Mouse (Mus musculus): ENCODE measurements around the gene Intu. TPM values are rescaled to one million over a fixed set of nuclear protein-coding genes. Genes with fewer than 3 reads are reported as not detected.

Intu gene
- 3.7 and 3.9 TPM in 2 replicates for polyA plus RNA-seq (2015; fragmentation: Nextera tagmentation; extraction: Ambion mirVana)

DNA sequence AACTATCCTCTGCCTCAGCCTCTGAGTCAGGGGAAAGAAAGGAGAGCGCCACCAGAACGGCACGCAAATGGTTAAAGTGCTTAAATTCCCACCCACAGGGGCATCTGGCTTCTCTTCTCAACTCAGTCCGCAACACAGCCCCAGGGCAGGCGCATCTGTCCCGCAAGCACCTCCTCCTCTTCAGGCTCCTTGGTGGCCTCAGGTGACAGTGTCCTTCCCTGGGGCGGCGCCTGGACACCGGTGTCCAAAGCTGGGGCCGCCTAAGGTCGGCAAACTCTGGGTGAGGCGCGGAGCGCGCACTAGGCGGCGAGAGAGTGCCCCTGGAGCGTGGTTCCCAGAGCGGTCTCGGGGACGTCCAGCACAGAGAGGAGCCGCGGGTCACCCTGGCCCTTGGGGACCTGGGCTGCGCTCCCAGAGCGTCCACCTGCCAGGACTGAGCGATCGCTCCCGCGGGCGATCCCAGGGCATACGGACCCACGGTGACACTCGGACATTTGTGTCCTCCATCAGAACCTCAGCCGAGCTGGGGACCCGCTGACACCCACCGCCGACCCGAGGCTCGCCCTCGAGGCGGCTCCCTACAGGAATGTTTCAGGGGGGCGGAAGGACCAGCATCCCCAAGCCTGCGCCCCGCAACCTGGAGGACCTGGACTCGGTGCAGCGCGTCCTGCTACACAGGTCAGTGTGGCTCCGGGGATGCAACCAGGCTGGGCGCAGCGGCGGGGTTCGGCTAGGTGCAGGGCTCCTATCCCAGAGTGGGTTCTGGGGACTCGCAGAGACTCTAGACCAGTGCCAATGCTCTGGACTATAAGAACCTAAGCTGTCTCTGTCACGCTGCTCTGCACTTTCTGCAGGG is at the start of gene Intu:
TSS of gene Intu (plus strand) at position 1 of the 856 bp plus-strand sequence.
- under 1% methylated on average over 54 of the region's 54 CpGs for WGBS
- no peak within 1 kb of the TSS for H3K27ac ChIP-seq
- H3K9me3 ChIP-seq: no peaks in the 10 kb centered on the region
- H3K27me3 ChIP-seq: peaks cover 60% of the 10 kb centered on the region
- peak within 1 kb of the TSS; percentile 69 for H3K9ac ChIP-seq
- H3K4me1 ChIP-seq: peaks cover 21% of the 10 kb centered on the region
- H3K4me2 ChIP-seq: peak within 1 kb of the TSS; percentile 99
- no peaks in the 10 kb centered on the region for H3K36me3 ChIP-seq
- peak; percentile 70; the same call in 1 of the 2 replicates for ATAC-seq (ENCODE audit: insufficient number of reproducible peaks, insufficient read depth, low FRiP score, low TSS enrichment, low read depth)
- peak within 1 kb of the TSS; percentile 61 for H3K4me3 ChIP-seq

- H3K4me1 ChIP-seq: peaks cover 32% of the 10 kb centered on the region
- no peak overlapping the region for H3K9ac ChIP-seq
- H3K4me2 ChIP-seq: peak overlapping the region; percentile 41
- ATAC-seq (ENCODE audit: insufficient number of reproducible peaks, insufficient read depth, low FRiP score, low TSS enrichment, low read depth): no peak
- no peak overlapping the region for H3K4me3 ChIP-seq
- 36% methylated on average over 10 of the region's 10 CpGs for WGBS
- H3K9me3 ChIP-seq: no peaks in the 10 kb centered on the region
- H3K27me3 ChIP-seq: no peaks in the 10 kb centered on the region
- peak overlapping the region; percentile 80 for H3K27ac ChIP-seq
- H3K36me3 ChIP-seq: no peaks in the 10 kb centered on the region
Measured at GRCm38 (mm10) chr3:40483221-40483654, 47.8 kb upstream of the Intu start.

DNA sequence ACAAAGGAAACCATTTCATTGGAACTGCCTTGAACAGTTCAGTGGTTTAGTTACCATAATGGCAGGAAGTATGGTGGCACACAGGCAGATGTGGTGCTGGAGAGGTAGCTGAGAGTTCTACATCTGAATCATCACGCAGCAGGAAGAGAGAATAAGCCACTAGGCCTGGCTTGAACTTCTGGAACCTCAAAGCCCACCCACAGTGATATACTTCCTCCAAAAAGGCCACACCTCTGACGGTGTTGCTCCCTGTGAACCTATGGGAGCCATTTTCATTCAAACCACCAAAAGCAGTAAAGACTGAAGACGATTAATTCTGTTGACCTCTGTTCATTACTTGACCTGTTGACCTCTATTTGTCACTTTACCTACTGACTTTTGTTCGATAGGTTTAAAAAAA is 43.7 kb upstream of the Intu start:
- Histone ChIP-seq H3K36me3 (no peaks in the 10 kb centered on the region), H3K4me3 (no peak overlapping the region), H3K27me3 (no peaks in the 10 kb centered on the region), H3K9me3 (no peaks in the 10 kb centered on the region), H3K4me2 (no peak overlapping the region), H3K4me1 (peaks cover 17% of the 10 kb centered on the region), H3K27ac (no peak overlapping the region), H3K9ac (no peak overlapping the region)
- ATAC-seq (ENCODE audit: insufficient number of reproducible peaks, insufficient read depth, low FRiP score, low TSS enrichment, low read depth): no peak
- 78% methylated on average over 4 of the region's 4 CpGs for WGBS

GRCm38 (mm10) chr3:40491742-40492141 is 39.3 kb upstream of the Intu start:
- no peak overlapping the region for H3K9ac ChIP-seq
- H3K9me3 ChIP-seq: peaks cover 7% of the 10 kb centered on the region; the same call in 1 of the 2 replicates
- ATAC-seq (ENCODE audit: insufficient number of reproducible peaks, insufficient read depth, low FRiP score, low TSS enrichment, low read depth): no peak
- H3K4me3 ChIP-seq: no peak overlapping the region
- H3K27ac ChIP-seq: no peak overlapping the region
- no peaks in the 10 kb centered on the region for H3K36me3 ChIP-seq
- no peaks in the 10 kb centered on the region for H3K27me3 ChIP-seq
- no peak overlapping the region for H3K4me2 ChIP-seq
- H3K4me1 ChIP-seq: peaks cover 4% of the 10 kb centered on the region; the same call in 1 of the 2 replicates
- 85% methylated on average over 3 of the region's 3 CpGs for WGBS

DNA sequence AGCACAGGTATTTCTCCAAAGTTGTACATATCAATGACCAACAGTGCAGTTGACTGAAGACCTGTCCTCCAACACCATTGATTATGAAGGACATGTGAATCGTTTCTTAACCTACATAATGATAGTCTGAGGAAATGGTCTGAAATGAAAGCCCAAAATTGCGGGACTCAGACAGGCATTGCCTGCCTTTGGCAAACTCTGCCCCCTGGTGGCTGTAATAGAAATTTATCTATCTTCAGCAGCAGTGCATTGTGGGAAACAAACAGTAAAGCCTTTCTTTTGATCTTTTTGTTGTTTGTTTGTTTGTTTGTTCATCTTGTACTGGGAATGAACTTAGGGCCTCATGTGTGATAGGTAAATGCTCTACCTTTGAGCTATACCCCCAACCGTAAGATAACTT is 32.2 kb upstream of the Intu start:
- Histone ChIP-seq H3K4me1 (no peaks in the 10 kb centered on the region), H3K36me3 (no peaks in the 10 kb centered on the region), H3K4me3 (no peak overlapping the region), H3K9me3 (peaks cover 7% of the 10 kb centered on the region; the same call in 1 of the 2 replicates), H3K9ac (no peak overlapping the region), H3K27me3 (no peaks in the 10 kb centered on the region), H3K4me2 (no peak overlapping the region), H3K27ac (no peak overlapping the region)
- 83% methylated on average over 3 of the region's 3 CpGs for WGBS
- ATAC-seq (ENCODE audit: insufficient number of reproducible peaks, insufficient read depth, low FRiP score, low TSS enrichment, low read depth): no peak

DNA sequence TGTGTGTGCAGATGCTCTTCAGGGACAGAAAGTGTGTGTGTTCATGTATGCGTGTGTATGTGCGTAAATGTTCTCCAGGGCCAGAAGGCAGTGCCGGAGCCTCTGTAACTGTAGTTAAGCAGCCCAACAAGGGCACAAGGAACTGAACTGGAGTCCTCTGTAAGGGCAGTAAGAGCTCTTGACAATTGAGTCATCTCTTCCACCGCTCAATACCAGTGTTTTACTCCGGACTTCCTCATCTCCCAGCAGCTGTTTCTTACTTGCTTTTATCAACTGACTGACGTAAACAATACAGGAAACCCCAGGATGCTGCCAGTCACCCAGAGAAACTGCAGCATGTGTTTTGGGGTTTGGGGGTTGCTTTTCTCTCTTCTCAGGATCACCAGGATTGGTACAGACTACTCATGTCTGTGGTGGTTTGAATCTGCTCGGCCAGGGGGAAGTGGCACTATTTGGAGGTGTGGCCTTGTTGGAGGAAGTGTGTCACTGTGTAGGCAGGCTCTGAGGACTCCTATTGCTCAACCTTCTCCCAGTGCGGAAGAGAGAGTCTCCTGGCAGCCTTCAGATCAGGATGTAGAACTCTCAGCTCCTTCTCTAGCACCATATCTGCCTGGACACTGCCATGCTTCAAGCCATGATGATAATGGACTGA is 30.8 kb upstream of the Intu start:
- 0 out of 2 replicates have a peak, but pooled peaks cover 3% of the 10 kb centered on the region for H3K4me1 ChIP-seq
- H3K27me3 ChIP-seq: no peaks in the 10 kb centered on the region
- no peak overlapping the region for H3K4me3 ChIP-seq
- no peak overlapping the region for H3K4me2 ChIP-seq
- H3K9me3 ChIP-seq: 0 out of 2 replicates have a peak, but pooled peaks cover 2% of the 10 kb centered on the region
- H3K36me3 ChIP-seq: no peaks in the 10 kb centered on the region
- WGBS: 85% methylated on average over 8 of the region's 8 CpGs
- no peak overlapping the region for H3K27ac ChIP-seq
- ATAC-seq (ENCODE audit: insufficient number of reproducible peaks, insufficient read depth, low FRiP score, low TSS enrichment, low read depth): no peak
- H3K9ac ChIP-seq: no peak overlapping the region

DNA sequence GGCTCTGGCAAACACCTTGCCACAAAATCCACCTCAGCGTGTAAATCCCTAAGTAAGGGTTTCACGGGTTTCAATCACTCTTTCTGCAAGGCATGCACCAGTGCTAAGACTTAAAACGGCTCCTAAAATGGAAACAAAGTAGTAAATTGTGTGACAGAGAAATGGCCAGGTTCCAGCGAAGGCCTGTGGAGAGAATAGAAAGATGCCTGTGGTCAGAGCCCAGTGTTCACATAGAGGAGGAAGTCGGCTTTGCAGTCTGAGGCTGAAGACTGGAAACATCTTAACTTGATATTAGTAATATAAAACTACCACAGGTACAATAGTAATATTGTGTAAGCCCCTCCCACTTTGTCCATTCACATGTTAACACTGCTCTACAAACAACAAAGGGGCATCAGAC is 26.7 kb upstream of the Intu start:
- no peak overlapping the region for H3K4me3 ChIP-seq
- no peak for ATAC-seq (ENCODE audit: insufficient number of reproducible peaks, insufficient read depth, low FRiP score, low TSS enrichment, low read depth)
- H3K27ac ChIP-seq: no peak overlapping the region
- H3K9me3 ChIP-seq: no peaks in the 10 kb centered on the region
- no peak overlapping the region for H3K9ac ChIP-seq
- H3K4me1 ChIP-seq: 0 out of 2 replicates have a peak, but pooled peaks cover 3% of the 10 kb centered on the region
- H3K27me3 ChIP-seq: no peaks in the 10 kb centered on the region
- H3K36me3 ChIP-seq: no peaks in the 10 kb centered on the region
- no peak overlapping the region for H3K4me2 ChIP-seq
- 67% methylated on average over 5 of the region's 5 CpGs for WGBS

DNA sequence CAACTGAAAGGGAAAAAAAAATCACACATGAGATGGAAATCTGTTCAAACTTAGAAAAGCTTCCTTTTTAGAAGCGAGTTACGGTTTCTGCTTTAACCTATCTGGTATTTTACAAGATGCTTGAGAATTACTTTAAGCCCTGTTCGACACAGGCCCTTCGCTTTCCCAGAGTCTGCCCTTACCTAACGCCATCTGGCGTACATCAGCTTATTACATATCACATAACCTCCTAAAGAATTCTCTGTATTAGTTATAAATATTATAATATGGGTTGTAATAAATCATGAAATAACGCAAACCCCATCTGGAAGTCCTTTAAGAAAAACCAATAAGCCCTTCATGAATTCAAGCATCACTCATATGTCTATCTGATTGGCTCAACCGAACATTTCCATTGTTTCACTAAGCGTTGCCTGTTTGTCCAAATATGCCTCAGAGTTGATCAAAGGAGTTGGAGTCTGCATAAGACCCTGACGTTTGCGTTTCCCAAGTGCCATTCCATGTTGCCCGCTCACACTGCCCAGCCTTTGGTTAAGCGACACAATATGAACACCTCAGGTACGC is 25.6 kb upstream of the Intu start:
- H3K36me3 ChIP-seq: no peaks in the 10 kb centered on the region
- no peaks in the 10 kb centered on the region for H3K9me3 ChIP-seq
- H3K9ac ChIP-seq: no peak overlapping the region
- H3K4me2 ChIP-seq: no peak overlapping the region
- no peak overlapping the region for H3K4me3 ChIP-seq
- H3K27me3 ChIP-seq: no peaks in the 10 kb centered on the region
- no peak for ATAC-seq (ENCODE audit: insufficient number of reproducible peaks, insufficient read depth, low FRiP score, low TSS enrichment, low read depth)
- 0 out of 2 replicates have a peak overlapping the region, but pooled peaks have one; percentile 44 for H3K27ac ChIP-seq
- WGBS: 72% methylated on average over 14 of the region's 14 CpGs
- 0 out of 2 replicates have a peak, but pooled peaks cover 3% of the 10 kb centered on the region for H3K4me1 ChIP-seq

- Histone ChIP-seq H3K4me2 (no peak overlapping the region), H3K27me3 (no peaks in the 10 kb centered on the region), H3K9ac (no peak overlapping the region), H3K36me3 (no peaks in the 10 kb centered on the region), H3K4me1 (0 out of 2 replicates have a peak, but pooled peaks cover 3% of the 10 kb centered on the region), H3K4me3 (no peak overlapping the region), H3K9me3 (no peaks in the 10 kb centered on the region), H3K27ac (no peak overlapping the region)
- WGBS: 71% methylated on average over 6 of the region's 6 CpGs
- no peak for ATAC-seq (ENCODE audit: insufficient number of reproducible peaks, insufficient read depth, low FRiP score, low TSS enrichment, low read depth)
Measured at GRCm38 (mm10) chr3:40508927-40509576, 22.0 kb upstream of the Intu start.

- Histone ChIP-seq H3K4me2 (no peak overlapping the region), H3K4me3 (no peak overlapping the region), H3K27me3 (no peaks in the 10 kb centered on the region), H3K9me3 (no peaks in the 10 kb centered on the region), H3K9ac (no peak overlapping the region), H3K27ac (no peak overlapping the region), H3K36me3 (no peaks in the 10 kb centered on the region), H3K4me1 (no peaks in the 10 kb centered on the region)
- 62% methylated on average over 6 of the region's 6 CpGs for WGBS
- ATAC-seq (ENCODE audit: insufficient number of reproducible peaks, insufficient read depth, low FRiP score, low TSS enrichment, low read depth): no peak
Measured at GRCm38 (mm10) chr3:40510567-40510966, 20.5 kb upstream of the Intu start.
